Mouse (Mus musculus): ENCODE data around the gene Olfr68. TPM values are rescaled to one million over a fixed set of nuclear protein-coding genes. Genes with fewer than 3 reads are reported as not detected.
"Not testable (repeated sequence)": the region's sequence is repeated elsewhere in the genome, so short reads cannot be mapped to it uniquely, and the experiment has no call there.

Gene Olfr68
- not detected in 2 replicates for polyA plus RNA-seq (2016; fragmentation: Nextera tagmentation; extraction: Ambion mirVana)

DNA sequence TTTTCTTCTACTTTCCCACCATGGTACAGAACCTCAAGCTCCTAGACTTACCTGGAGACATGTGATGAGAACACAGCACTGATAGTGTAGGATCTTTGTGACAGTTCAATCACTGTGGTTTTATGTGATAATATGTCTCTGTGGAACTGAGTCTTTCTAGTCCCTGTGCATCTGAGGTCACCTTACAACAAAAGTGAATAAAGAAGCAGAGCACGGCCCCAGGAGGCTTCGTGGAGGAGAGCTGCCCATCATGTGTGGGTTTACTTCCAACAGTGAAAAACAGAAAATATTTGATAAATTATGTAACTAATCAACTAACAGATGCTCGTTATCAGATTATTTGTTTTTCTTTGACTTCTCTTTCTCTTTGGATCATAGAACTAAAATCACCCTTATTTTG, at the start of gene Olfr68:
Olfr68 (minus strand) TSS at position 101 of the 400 bp plus-strand sequence.
- Histone ChIP-seq H3K4me2 (no peak within 1 kb of the TSS), H3K27me3 (no peaks in the 10 kb centered on the region), H3K4me1 (replicated peaks) (no peaks in the 10 kb centered on the region), H3K9ac (replicated peaks) (no peak within 1 kb of the TSS), H3K27ac (no peak within 1 kb of the TSS), H3K4me3 (replicated peaks) (no peak within 1 kb of the TSS), H3K9me3 (no peaks in the 10 kb centered on the region), H3K36me3 (no peaks in the 10 kb centered on the region)
- ATAC-seq (ENCODE audit: insufficient number of reproducible peaks, insufficient read depth, low FRiP score, low TSS enrichment, low read depth) = no peak
- WGBS = 71% methylated on average over 3 of the region's 3 CpGs

DNA sequence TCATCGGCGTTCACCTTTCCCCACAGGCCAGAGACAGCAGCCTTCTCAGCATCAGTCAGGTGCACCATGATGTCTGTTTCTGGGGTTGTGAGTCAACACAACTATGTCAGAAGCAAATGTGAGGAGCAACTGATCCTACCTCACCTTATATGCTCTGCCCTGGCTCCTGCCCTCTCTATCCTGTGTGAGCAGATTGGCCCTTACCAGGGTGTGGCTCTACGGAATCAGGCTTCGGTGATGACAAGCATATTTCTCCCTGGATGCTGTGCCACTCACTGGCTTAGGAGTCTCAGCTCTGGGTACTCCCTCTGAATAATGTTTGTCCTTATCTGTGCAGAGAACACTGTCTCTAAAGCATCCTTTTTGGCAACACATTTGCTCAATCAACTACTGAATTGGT, 48.3 kb upstream of the Olfr68 start, which contains the start of gene Hbb-bs:
Hbb-bs (minus strand) TSS at position 289 of the 400 bp plus-strand sequence.
- H3K36me3 ChIP-seq = no peaks in the 10 kb centered on the region
- no peaks in the 10 kb centered on the region for H3K9me3 ChIP-seq
- no peaks in the 10 kb centered on the region for H3K4me1 ChIP-seq (replicated peaks)
- H3K4me3 ChIP-seq (replicated peaks) = no peak within 1 kb of the TSS
- no peaks in the 10 kb centered on the region for H3K27me3 ChIP-seq
- no peak for ATAC-seq (ENCODE audit: insufficient number of reproducible peaks, insufficient read depth, low FRiP score, low TSS enrichment, low read depth)
- H3K4me2 ChIP-seq = no peak within 1 kb of the TSS
- WGBS = 90% methylated on average over 4 of the region's 4 CpGs
- H3K27ac ChIP-seq = no peak within 1 kb of the TSS
- no peak within 1 kb of the TSS for H3K9ac ChIP-seq (replicated peaks)

DNA sequence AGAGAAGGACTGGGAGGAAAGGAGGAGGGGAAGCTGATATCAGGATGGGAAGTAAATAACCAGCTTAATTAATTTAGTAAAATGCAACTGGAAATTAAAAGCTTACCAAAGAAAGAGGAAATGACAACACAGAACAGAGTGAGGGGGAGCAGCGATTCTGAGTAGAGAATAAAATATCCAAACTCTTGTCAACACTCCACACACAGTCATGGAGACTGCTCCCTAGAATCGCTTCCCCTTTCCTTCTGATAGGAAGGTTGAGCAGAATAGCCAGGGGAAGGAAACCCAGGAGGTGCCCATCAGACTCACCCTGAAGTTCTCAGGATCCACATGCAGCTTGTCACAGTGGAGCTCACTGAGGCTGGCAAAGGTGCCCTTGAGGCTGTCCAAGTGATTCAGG, 47.6 kb upstream of the Olfr68 start:
- H3K4me3 ChIP-seq (replicated peaks); H3K9me3 ChIP-seq; H3K9ac ChIP-seq (replicated peaks); H3K27ac ChIP-seq; H3K36me3 ChIP-seq; H3K4me2 ChIP-seq; H3K4me1 ChIP-seq (replicated peaks); ATAC-seq (ENCODE audit: insufficient number of reproducible peaks, insufficient read depth, low FRiP score, low TSS enrichment, low read depth); H3K27me3 ChIP-seq: not testable (repeated sequence)
- WGBS = no CpG with 5 or more reads among the region's 2 CpGs

DNA sequence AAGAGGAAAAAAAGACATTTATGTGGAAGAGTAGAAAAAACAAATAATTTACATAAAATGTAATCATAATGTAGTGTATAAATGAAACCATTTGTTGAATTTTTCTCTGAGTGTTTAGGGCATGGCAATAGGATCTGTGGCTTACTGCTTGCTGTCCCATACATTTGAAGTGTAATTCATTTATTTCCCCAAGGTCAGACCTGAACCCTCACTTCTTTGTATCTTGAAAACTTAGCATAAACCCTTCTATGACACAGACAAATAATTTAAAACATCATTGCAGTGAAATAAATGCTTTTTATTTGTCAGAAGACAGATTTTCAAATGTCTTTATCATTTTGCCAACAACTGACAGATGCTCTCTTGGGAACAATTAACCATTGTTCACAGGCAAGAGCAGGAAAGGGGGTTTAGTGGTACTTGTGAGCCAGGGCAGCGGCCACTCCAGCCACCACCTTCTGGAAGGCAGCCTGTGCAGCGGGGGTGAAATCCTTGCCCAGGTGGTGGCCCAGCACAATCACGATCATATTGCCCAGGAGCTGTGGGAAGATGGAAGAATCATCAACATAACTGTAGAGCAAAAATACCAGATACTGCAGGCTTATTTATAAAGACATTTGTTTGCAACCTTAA, 46.9 kb upstream of the Olfr68 start:
- no peak for ATAC-seq (ENCODE audit: insufficient number of reproducible peaks, insufficient read depth, low FRiP score, low TSS enrichment, low read depth)
- Histone ChIP-seq H3K36me3 (no peaks in the 10 kb centered on the region), H3K4me3 (replicated peaks) (no peak overlapping the region), H3K4me2 (no peak overlapping the region), H3K9ac (replicated peaks) (no peak overlapping the region), H3K27me3 (no peaks in the 10 kb centered on the region), H3K4me1 (replicated peaks) (no peaks in the 10 kb centered on the region), H3K27ac (no peak overlapping the region), H3K9me3 (no peaks in the 10 kb centered on the region)
- WGBS = 78% methylated on average over 3 of the region's 3 CpGs

DNA sequence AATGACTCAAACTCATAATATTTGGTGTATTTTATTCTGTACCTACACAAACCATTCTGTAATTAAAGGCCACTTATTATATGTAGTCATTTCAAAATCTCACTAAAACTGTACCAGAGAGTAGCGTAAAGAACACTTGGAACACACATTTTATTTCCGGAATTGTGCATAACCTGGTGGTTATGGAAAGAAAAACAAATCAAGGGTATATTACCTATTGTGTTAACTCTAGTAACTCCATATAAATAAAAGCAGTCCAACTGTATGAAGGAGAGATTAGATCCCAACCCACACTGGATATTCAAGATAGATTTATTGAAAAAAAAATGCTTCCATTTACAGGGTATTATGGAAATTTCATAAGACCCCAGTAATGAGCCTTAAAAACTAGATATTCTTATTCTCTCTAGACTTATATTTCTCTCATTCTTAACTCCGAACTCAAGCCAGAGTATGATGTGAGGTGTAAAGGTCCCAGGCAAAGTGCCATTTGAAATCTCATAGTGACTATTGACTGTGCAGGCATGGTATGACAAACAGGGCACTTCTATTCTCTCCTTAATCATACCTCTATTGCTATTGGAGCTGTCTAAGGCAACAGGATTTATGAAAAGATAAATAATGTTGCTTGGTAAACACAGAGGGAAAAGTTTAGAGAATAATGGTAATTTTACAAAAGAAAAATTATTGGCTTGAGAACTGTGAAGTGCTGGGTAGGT, 46.2 kb upstream of the Olfr68 start:
- H3K27ac ChIP-seq = no peak overlapping the region
- H3K27me3 ChIP-seq = no peaks in the 10 kb centered on the region
- WGBS = 91% methylated on average over 3 of the region's 3 CpGs
- no peaks in the 10 kb centered on the region for H3K9me3 ChIP-seq
- H3K4me2 ChIP-seq = no peak overlapping the region
- no peak overlapping the region for H3K4me3 ChIP-seq (replicated peaks)
- no peaks in the 10 kb centered on the region for H3K4me1 ChIP-seq (replicated peaks)
- no peak overlapping the region for H3K9ac ChIP-seq (replicated peaks)
- ATAC-seq (ENCODE audit: insufficient number of reproducible peaks, insufficient read depth, low FRiP score, low TSS enrichment, low read depth) = no peak
- H3K36me3 ChIP-seq = no peaks in the 10 kb centered on the region

DNA sequence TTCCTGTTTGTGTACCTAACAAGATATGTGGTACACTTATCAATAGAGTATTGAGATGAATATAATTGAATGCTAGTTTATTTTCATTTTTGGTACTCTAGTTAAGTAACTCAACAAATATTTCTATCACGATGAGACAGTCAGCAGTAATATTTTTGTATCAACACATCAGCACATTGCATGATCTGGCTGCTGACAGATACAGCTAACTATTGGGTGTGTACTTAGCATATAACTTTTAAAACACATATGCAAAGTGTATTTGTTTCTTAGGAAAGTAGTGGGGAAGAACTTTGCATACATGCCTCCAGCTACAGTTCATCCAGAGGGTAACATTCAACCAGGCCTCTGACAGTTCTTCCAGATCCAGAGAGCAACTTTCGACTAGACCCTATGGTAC, 45.1 kb upstream of the Olfr68 start:
- Histone ChIP-seq H3K4me1 (replicated peaks) (no peaks in the 10 kb centered on the region), H3K27ac (no peak overlapping the region), H3K9me3 (no peaks in the 10 kb centered on the region), H3K4me3 (replicated peaks) (no peak overlapping the region), H3K9ac (replicated peaks) (no peak overlapping the region), H3K27me3 (no peaks in the 10 kb centered on the region), H3K4me2 (no peak overlapping the region), H3K36me3 (no peaks in the 10 kb centered on the region)
- ATAC-seq (ENCODE audit: insufficient number of reproducible peaks, insufficient read depth, low FRiP score, low TSS enrichment, low read depth) = no peak
- 75% methylated on average over 2 of the region's 2 CpGs for WGBS

DNA sequence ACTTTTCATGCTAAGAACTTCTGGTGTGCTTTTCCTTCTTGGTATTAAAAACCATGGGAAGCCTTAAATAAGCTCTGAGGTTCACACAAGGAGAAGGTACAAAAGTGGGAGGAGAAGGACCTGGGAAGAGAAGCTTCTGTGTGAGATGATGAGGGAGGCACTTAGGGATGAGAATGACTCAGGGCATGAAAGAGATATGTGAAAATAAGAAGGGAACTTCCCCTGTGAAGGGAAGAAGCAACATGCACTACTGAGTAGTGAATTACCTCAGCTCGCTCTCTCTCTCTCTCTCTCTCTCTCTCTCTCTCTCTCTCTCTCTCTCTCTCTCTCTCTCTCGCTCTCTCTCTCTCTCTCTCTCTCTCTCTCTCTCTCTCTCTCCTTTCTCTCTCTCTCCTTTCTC, 35.6 kb upstream of the Olfr68 start:
- not testable (repeated sequence) for H3K27me3 ChIP-seq; H3K36me3 ChIP-seq; H3K27ac ChIP-seq; H3K4me1 ChIP-seq (replicated peaks); ATAC-seq (ENCODE audit: insufficient number of reproducible peaks, insufficient read depth, low FRiP score, low TSS enrichment, low read depth); H3K4me2 ChIP-seq; H3K4me3 ChIP-seq (replicated peaks); H3K9me3 ChIP-seq; H3K9ac ChIP-seq (replicated peaks)
- WGBS = 67% methylated on average over 1 of the region's 2 CpGs

DNA sequence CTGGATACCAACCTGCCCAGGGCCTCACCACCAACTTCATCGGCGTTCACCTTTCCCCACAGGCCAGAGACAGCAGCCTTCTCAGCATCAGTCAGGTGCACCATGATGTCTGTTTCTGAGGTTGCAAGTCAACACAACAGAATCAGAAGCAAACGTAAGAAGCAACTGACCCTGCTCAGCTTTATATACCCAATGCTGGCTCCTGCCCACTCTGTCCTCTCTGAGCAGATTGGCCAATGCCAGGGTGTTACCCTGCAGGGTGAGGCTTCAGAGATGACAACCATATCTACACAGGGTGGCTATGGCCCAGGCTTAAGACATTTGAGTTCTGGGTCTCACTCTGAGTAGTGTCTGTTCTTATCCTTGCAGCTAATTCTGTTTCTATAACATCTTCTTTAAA, 34.3 kb upstream of the Olfr68 start, which contains the start of gene Hbb-bt:
Hbb-bt (minus strand) TSS at position 231 of the 400 bp plus-strand sequence.
- Histone ChIP-seq H3K9ac (replicated peaks) (no peak within 1 kb of the TSS), H3K36me3 (no peaks in the 10 kb centered on the region), H3K27me3 (no peaks in the 10 kb centered on the region), H3K9me3 (no peaks in the 10 kb centered on the region), H3K4me1 (replicated peaks) (no peaks in the 10 kb centered on the region), H3K4me3 (replicated peaks) (no peak within 1 kb of the TSS), H3K27ac (no peak within 1 kb of the TSS), H3K4me2 (no peak within 1 kb of the TSS)
- 78% methylated on average over 3 of the region's 3 CpGs for WGBS
- no peak for ATAC-seq (ENCODE audit: insufficient number of reproducible peaks, insufficient read depth, low FRiP score, low TSS enrichment, low read depth)

DNA sequence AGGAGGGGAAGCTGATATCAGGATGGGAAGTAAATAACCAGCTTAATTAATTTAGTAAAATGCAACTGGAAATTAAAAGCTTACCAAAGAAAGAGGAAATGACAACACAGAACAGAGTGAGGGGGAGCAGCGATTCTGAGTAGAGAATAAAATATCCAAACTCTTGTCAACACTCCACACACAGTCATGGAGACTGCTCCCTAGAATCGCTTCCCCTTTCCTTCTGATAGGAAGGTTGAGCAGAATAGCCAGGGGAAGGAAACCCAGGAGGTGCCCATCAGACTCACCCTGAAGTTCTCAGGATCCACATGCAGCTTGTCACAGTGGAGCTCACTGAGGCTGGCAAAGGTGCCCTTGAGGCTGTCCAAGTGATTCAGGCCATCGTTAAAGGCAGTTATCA, 33.7 kb upstream of the Olfr68 start:
- not testable (repeated sequence) for H3K36me3 ChIP-seq; H3K9me3 ChIP-seq; H3K27me3 ChIP-seq; H3K9ac ChIP-seq (replicated peaks); H3K4me2 ChIP-seq; ATAC-seq (ENCODE audit: insufficient number of reproducible peaks, insufficient read depth, low FRiP score, low TSS enrichment, low read depth); H3K4me1 ChIP-seq (replicated peaks); H3K4me3 ChIP-seq (replicated peaks); H3K27ac ChIP-seq
- no CpG with 5 or more reads among the region's 3 CpGs for WGBS

DNA sequence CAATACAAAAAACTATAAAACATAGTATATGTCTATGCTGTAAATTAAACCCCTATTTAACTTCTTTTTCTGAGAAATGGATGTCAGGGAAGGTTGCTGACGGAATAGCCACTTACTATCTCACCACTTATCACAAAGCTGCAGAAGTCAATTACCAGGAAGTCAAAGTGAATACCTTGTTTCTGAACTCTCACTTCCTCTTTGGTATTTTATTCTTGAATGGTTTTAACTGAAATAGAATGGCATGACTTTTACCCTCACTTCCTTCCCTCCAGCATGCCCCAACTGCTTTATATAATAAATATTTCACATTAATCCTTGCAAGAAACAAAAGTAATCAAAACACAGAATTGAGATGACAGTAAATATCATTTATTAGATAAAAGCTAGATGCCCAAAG, 32.7 kb upstream of the Olfr68 start:
- WGBS = 63% methylated on average over 1 of the region's 1 CpGs
- no peaks in the 10 kb centered on the region for H3K4me1 ChIP-seq (replicated peaks)
- H3K9me3 ChIP-seq = no peaks in the 10 kb centered on the region
- H3K9ac ChIP-seq (replicated peaks) = no peak overlapping the region
- no peaks in the 10 kb centered on the region for H3K27me3 ChIP-seq
- no peak overlapping the region for H3K4me3 ChIP-seq (replicated peaks)
- no peak overlapping the region for H3K4me2 ChIP-seq
- no peak for ATAC-seq (ENCODE audit: insufficient number of reproducible peaks, insufficient read depth, low FRiP score, low TSS enrichment, low read depth)
- H3K27ac ChIP-seq = no peak overlapping the region
- H3K36me3 ChIP-seq = no peaks in the 10 kb centered on the region

DNA sequence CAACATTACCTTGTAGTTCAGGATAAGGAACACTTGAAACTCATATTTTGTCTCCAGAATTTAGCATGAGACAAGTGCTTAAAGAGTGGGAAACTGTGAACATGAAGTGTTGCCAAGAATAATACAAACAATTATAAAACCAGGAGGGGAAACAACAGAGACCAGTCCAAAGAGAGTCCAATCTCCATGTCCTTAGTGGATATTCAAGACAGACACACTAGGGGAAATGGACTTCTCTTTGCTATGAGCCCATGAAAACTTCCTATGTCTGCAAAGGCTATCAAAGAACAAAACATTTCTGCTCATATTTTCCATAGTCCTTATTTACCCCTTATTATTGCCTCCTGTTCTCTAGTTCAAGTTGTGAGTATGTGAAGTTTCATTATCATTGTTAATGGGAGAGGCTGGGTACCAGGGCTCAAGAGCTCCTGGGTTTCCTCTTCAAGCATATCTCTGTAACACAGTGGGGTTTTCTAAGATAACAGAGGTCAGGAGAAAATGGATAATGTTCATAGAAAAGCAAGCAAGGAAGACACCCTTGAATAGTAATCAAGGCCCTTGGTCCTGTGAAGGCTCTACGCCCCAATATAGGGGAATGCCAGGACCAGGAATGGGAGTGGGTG, 31.8 kb upstream of the Olfr68 start:
- Histone ChIP-seq H3K36me3 (no peaks in the 10 kb centered on the region), H3K4me3 (replicated peaks) (no peak overlapping the region), H3K4me2 (no peak overlapping the region), H3K27me3 (no peaks in the 10 kb centered on the region), H3K27ac (no peak overlapping the region), H3K4me1 (replicated peaks) (no peaks in the 10 kb centered on the region), H3K9me3 (no peaks in the 10 kb centered on the region), H3K9ac (replicated peaks) (no peak overlapping the region)
- no peak for ATAC-seq (ENCODE audit: insufficient number of reproducible peaks, insufficient read depth, low FRiP score, low TSS enrichment, low read depth)
- 79% methylated on average over 1 of the region's 1 CpGs for WGBS
